Mouse (Mus musculus) adrenal gland, postnatal 4 days (tissue): ENCODE data around the gene Arl15. TPM values are rescaled to one million over a fixed set of nuclear protein-coding genes. Genes with fewer than 3 reads are reported as not detected.

Experiments
- DNase-seq, 2 experiments: peaks; one replicate each; pipeline ENCODE4 v3.0.0; 2021 to 2022; ENCODE audit warnings: low spot score in 2 of 2, mixed read lengths in 2 of 2
- total RNA-seq, 2 experiments: library from RNA; stranded (reverse); gene quantifications; 2 replicates each; pipeline ENCODE4 v1.2.3; 2021

Gene Arl15
- total RNA-seq, 2 experiments from 2014 or later: 32.9 to 36.5 TPM

DNA sequence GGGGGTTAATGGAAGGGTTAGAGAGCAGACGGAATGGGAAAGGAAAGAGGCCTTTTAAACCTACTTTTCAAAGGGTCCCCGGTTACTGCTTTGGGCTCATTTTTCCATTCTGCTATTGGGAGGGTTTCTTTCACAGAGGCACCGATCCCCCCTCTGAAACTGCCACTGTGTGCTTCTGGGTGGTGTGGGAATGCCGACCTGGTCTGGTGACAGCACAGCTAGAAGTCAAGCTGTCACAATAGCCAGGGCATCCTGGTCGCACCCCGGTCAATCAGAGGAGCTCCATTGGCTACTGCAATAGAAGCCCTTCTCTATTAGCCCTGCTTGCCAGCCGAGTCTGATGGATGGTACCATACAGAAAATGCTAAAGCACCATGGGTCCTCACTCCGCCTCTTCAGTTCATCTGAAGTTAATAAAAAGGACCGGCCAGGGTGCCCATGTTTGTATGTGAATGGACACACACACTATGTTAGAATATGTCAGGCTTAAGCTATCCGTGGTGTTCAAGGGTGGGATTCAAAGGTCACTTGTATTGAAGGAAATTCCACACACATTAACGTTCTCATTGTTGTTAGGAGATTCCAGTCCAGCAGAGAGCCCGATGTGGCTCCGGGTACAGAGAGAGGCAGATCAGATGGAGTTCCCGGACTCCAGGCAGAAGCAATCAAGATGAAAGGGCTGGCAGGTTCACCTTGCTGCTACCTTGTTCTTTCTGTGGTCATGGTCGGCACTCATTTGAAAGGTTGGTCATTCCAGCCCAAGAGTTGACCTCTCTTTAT lies 258.3 kb downstream of the Arl15 start:
- no peak for DNase-seq

DNA sequence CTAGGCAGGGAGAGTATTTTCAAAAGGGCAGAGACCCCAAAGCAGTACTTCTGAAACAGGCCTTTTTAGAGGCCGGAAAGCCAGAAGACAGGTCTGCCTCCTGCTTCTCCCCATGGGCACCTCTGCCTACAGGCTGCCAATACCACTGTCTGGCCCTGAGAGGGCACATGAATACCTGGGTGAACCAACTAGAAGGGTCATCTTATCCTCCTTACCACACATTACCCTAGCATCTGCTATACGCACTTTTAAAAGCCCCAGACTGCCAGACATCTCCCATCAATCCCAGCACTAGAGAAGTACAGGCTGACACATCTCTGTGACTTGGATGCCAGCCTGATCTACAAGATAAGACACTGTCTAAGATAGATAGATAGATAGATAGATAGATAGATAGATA lies 259.0 kb downstream of the Arl15 start:
- DNase-seq: no peak

DNA sequence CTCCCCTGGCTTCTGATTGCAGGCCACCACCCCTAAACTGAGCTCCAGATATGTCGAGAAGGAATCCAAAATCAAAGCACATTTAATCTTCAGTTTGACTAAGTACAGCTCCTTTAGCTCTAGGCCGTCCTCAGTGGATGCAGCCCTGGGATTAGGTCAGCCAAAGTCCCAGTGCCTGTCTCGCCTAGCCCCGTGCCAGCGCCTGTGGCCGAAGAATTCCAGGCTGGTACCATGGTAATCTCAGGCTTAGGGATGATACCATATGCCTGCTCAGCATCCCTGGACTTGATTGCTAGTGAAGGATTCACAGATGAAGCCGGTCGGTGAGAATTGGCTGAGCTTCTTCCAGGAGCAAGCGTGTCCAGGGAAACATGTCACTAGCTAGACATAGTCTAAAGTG lies 261.4 kb downstream of the Arl15 start:
- no peak for DNase-seq

DNA sequence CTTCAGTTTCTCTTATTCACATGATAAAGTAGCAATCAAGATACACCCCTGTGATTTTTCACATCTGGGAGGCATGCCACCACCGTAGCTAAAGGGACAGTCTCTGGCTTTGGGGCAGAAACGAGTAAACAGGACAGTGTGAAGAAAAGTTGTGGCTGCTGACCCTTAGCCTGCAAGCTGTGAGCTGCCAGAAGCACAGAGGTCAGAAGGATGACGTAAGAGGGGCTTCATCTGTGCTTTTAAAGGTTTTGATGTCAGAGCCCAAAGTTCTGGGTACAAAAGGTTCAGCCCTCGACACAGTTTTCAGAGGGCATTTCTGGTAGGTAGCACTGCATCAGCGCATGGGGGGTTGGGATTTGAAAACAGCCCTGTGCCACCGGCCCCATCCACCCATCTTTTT lies 266.0 kb downstream of the Arl15 start:
- DNase-seq: no peak

DNA sequence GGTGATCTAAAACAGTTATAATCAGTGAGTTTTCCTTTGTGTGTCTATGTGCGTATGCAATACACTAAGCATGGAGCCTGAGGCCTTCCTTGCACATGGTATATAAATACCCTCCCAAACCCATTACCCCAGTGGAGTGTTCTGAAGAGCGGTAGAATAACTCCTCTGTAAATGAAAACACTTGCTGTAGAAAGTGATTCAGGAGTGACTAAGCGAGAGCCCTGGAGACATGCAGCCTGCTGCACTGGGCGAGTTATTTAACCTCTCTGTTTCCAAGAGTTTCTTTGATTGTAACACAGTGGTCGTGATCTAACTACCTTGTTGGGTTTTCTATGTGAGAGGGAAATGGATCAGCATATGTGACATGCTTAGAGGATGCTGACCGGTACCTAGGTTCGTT lies 266.9 kb downstream of the Arl15 start:
- DNase-seq: no peak

DNA sequence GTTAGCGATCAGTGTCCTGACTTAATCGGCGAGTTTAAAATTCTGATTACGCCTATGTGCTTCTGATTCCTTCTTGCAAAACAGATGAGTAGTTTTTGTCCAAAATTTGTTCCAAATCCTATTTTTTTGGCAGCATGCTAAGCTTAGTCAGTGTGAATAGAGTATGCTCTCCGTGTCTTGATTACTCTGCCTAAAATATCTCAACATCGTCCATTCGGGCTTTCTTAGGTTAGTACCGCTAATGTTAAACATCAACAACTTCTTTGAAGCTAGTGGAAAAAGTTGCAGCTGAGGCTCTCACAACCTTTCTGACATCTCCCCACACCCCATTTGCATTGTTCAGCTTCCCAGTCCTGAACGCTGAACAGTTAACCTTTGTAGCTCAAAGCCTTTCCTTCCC lies 269.8 kb downstream of the Arl15 start:
- DNase-seq: no peak

DNA sequence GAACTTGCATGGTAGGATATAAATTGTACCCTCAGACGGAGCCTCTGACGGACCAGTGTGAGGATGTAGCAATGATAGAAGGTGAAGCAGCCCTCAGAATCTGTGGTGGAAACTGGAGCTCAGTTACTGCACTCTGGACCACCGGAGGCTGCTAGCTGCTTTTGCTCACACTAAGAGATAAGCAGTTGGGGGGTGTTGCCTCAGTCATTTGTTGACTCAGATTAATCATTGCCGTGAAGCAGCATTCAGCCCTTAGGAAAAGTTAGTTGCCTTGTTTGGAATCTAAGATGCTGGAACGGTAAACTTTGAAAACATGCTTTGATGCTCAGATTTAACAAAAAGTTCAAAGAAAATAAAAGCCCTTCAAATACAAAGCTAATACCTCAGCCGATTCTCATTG lies 270.7 kb downstream of the Arl15 start:
- no peak for DNase-seq

DNA sequence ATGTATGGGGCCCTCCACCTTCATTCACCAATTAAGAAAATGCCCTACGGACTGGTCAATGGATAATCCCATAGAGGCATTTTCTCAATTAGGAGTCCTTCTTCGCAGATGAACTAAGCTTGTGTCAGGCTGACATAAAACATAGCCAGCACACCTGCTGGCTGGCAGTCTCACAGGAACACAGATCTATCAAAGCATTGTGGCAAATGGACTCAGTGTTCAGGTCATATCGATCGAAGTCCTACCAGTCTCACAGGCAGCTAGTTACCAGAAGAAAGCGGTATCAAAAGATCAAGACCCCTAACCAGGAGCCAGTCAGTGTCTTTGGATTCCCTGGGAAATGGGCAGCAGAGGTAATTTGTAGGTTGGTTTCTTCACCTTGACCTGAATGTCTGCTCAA lies 274.1 kb downstream of the Arl15 start:
- DNase-seq: no peak

DNA sequence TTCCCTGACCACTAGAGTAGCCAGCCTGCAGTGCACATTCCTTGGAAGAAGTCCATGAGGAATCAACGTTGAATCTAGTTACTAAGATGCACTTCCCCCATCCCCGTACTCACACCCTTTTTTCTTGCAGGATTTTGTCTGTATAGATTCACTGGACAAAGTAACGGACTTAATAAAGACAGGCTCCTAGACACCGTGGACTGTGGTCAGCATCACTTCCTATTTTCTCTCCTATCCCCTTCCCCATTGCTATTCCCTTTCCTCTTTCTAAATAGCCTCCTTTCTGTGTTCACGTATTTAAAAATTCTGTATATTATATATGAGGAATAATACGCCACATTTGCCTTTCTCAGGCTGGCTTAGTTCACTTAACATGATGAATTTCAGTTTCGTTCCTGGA lies 277.1 kb downstream of the Arl15 start:
- DNase-seq: no peak

DNA sequence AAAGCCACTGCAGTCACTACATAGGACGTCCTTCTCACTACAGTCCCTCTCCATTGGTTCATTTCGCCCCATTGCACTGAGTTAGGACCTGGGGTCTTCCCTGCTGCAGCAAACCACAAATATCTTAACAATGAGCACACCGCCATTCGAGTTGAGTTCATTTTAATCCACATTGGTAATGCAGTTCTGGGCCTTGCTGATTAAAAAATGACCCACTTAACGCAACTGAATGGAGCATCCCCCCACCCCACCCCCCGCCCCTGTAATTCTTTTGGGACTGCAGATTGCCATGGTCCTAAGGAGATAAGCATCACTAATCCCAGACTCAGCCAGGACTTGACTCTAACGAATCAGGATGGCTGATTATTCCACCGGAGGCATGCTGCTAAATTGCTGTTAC lies 280.2 kb downstream of the Arl15 start:
- DNase-seq: no peak

DNA sequence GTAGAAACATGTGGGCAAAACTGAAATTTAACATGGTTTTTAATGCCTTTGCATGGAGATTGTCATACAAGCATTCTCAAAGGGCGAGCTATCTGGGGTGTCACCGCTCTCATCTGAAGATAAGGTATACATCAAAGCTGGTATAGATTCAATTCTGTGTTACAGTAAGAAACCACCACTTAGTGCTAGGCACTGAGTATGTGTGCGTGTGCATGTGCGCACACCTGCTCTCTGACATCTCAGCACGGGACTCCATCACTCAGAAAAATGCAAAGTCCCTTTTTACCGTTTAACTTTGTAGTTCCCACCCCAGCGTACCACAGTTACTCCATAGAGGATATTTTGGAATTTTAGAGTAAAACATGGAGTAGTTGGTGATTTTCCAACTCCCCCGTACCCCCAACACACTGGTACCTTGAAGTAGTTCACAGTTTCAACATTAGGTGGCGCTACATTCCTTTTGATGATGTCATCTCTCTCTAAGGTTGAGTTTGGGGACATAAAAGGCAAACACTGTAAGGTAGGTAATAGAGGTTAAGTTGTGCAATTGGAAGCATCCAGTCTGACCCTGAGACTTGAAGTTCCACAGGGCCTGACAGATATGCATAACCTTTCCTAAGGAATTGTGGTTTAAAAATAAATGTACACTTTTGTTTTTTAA lies 281.5 kb downstream of the Arl15 start:
- DNase-seq: no peak

DNA sequence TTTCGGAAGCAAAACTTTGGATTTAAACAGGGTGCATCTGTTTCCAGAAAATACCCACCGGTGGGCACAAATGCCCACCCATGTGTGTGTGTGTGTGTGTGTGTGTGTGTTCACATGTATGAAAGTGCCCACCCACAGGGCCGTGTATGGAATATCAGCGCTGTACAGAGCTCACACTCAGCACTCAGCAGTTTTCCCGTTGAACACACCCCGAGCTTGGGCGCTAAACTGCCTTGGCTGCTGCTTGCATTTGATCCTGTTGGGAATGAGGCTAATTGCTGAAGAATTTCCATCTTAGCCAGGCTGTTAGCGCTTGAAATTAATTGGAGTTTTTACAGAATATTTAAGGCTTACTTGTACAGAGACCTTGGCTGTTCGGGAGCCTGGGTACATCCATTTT lies 282.9 kb downstream of the Arl15 start:
- DNase-seq: no peak

DNA sequence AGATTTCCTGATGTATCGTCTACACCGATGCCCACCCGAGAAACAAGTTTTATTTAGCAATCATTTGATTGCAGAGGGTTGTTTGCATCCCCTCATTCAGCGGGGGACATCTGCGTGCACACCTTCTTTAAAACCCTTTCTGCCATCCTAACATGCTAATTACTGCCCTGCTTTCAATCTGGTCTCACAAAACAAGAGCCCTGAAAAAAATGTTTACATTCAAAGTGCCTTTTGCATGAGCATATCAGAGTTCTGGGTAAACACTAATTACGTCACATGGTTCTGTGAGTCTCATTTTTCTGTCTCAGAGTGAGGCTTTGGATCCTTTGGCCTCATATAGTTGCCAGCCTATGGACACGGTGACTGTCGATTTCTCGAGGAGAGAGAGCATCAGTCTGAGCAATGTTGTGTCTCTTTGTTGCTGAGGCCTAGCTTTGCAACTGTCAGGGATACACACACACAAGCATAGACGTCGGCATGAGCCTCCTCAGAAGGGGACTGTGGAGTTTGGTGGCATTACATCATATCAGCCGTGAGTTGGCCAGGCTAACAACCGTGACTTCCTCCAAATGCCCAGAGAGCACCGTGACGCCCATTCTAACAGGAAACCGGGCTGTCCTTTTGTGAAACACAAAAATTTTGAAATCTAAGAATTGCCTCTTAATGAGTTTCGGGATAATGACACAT lies 283.4 kb downstream of the Arl15 start:
- no peak for DNase-seq

DNA sequence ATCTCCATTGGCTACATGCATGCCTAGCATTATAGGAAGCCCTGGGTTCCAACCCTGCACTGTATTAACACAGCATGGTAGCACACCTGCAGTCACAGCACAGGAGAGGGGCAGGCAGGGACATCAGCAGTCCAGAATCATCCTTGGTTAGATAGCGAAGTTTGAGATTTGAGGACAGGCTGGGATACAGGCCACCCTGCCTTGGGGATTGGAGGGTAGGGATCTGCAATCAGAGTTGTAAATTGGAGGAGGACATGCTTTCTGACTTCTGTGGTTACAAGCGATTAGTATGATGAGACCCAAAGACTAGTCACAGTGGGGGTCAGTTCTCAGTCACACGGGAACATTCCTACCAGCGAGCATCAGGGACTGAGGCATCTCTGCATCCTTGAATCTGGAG lies 284.5 kb downstream of the Arl15 start:
- DNase-seq: no peak

DNA sequence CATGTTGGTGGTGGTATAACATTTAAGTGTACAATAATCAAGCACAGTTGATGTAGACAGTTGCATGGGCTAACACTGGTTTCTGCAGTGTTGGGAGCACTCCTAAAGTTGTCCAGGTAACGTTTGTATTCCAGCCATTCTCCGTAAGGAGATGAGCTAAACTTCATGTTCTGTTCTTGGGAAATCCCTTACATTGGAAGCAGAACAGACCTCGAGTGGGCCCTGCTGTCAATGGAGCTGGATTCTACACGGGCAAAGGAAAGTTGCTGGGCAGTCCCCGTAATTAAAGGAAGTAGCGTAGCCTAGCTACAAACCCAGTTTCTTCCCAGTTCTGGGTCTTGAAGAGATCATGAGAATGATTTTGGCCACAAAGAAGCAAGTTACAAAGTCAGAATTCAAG lies 285.4 kb downstream of the Arl15 start:
- no peak for DNase-seq

DNA sequence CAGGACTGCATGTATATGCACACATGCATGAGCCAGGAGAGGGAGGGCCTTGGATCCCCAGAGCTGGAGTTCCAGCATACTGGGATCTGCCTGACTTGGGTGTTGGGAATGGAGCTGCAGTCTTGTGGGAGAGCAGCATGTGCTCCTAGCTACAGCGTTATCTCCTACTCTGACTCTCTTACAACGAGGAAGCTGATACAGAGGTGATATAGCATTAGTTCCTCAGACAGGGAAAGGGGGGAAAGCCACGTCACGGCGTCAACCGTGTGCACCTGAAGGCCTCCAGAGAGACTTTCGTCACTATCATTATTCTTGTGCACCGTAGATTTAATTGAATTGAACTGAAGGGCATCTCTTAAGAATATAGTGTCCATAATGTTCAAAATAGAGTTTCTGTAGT lies 286.2 kb downstream of the Arl15 start:
- no peak for DNase-seq

DNA sequence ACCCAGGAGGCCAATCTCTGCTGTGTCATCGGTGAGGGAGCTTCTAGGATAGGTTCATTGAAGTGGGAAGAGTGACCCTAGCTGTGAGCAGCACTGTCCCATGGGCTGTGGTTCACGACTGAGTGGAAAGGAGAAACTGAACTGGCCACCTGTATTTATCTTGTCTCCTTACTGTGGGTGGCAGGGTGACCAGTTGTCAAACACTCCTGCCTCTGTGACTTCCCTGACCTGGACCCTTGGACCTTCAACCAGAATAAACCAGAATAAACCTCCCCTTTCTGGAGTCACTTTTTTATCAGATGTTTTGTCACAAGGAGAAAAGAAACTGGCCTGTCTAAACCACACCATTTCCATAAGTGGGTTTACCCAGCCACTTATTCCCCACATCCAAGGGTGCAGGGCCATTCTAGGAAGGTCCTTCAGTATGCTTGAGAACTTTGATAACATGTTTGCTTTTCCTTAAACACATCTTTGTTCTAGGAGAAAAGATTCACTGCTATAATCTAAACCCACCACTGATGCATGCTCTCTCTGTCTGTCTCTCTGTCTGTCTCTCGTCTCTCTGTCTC lies 289.3 kb downstream of the Arl15 start:
- no peak for DNase-seq

DNA sequence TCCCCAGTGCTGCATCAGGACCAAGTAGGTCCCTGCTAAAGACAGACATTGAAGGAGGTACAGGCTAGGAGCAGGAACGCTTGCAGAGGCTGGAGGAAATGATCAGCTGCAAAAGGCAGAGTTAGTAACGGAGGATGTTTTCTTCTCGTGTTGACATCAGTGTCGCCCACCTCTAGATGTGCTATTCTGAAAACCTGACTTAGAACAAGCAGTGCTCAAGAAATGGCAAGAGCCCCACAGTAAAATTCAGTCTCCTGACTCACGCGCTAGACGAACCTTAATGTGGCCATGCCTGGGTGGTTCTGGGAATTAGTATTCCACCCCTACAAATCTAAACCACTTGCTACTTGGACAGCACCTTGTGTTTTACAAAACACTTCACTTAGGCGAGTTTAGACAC lies 291.1 kb downstream of the Arl15 start:
- DNase-seq: no peak

DNA sequence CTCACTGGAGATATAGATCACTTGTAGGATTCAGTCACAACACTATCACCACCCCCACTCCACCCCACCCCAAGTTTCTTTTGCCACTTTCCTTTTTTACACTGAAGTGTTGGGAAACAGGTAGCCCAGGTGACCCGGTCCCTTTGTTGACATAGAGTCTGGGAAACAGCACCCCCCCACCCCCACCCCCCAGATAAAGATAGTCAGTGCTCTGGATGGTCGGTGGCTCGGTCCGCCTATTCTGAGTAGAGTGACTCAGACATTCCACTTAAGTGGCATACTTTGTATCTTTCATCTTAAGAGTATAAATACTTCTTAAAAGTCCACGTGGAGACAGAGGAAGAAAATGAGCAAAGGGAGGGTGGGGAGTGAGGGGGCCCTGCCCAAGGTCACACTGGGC lies 292.0 kb downstream of the Arl15 start:
- no peak for DNase-seq

DNA sequence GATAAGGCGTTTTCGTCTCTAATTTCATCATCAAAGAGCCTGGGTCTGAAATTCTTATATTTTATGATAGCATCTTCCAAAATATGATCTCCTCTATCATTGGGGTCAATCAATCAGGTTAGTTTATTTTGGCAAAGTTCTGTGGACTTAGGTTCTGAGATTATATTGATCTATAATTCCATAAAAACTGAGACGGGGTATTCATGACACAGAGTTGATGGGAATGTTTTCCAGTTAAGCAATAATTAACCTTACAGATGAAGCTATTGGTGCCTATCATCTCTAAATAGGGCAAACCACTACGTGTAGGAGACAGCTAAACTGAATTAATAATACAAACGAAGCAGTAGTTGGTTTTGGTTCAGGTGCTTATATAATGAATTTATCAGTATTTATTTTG lies 292.5 kb downstream of the Arl15 start:
- no peak for DNase-seq

DNA sequence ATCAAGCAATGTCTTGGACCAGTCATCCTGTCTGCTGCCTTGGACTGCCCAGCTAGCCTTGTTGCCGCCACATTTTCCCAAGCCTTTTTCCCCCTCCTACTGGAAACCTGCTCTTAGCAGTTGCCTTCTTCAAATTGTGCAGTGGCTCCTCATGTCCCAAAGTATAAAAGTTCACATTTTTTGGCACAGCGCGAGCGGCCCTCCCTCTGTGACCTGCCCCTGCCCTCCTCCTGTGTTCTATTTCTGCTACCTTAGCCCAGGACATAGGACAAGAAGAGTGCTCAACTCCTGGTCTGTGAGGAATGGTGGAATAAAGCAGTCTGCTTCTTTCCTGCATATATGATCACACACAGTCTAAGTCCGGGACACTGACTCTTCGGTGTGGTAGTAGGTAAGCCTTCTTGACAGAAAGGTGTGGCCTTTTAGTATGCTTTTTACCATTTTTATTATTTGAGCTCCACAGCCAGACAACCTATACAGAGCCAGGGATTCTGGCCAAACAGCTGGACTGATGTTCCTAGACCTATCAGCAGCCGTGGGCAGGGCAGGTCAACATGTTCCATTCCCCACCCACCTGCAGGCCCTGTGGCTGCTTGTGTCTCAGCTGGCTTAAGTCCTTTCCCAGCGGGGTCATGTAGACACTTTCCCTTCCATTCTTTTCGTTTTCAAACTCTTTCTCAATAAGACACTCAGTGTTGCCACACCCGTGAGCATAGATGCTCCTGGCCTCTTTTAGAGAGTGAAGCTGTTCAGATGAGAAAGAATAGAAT lies 293.6 kb downstream of the Arl15 start:
- no peak for DNase-seq
